Mouse (Mus musculus) C2C12 (cell line): ENCODE results near the gene Gbe1. TPM values are rescaled to one million over a fixed set of nuclear protein-coding genes. Genes with fewer than 3 reads are reported as not detected.

Experiments used
- H3K27me3 ChIP-seq: one replicate; pipeline ENCODE4 v1.6.1; 2011; ENCODE audit not compliant: control insufficient read depth, insufficient read depth, insufficient read length
- H3K36me3 ChIP-seq: one replicate; pipeline ENCODE4 v1.6.1; 2011; ENCODE audit not compliant: control insufficient read depth, insufficient read depth
- H3K4me3 ChIP-seq: one replicate; pipeline ENCODE4 v1.5.1; 2011; ENCODE audit warnings: mild to moderate bottlenecking, control low read depth; ENCODE audit not compliant: poor library complexity, insufficient read depth, severe bottlenecking
- H3K79me2 ChIP-seq: one replicate; pipeline ENCODE4 v1.6.1; 2011; ENCODE audit not compliant: control insufficient read depth, insufficient read depth
- H3K79me3 ChIP-seq: one replicate; pipeline ENCODE4 v1.6.1; 2011; ENCODE audit warnings: low read depth, control low read depth
- H3ac ChIP-seq: one replicate; pipeline ENCODE3; 2011; ENCODE audit warnings: low read depth; ENCODE audit not compliant: control insufficient read depth, insufficient read length
- CEBPB ChIP-seq: IDR thresholded peaks from one replicate; pipeline ENCODE4 v1.6.1; 2011; ENCODE audit warnings: low read depth, mild to moderate bottlenecking, control low read depth, moderate library complexity
- CTCF ChIP-seq: IDR thresholded peaks from one replicate; pipeline ENCODE4 v1.5.1; 2011; ENCODE audit not compliant: control insufficient read depth, insufficient read depth, insufficient read length
- FOSL1 ChIP-seq: IDR thresholded peaks from one replicate; pipeline ENCODE4 v1.8.0; 2011; ENCODE audit warnings: mild to moderate bottlenecking, low read length; ENCODE audit not compliant: poor library complexity, insufficient read depth, severe bottlenecking
- MAX ChIP-seq: IDR thresholded peaks from one replicate; pipeline ENCODE4 v1.6.1; 2011; ENCODE audit warnings: mild to moderate bottlenecking, control low read depth
- MYOD1 ChIP-seq: IDR thresholded peaks from one replicate; pipeline ENCODE4 v1.6.1; 2011; ENCODE audit warnings: low read depth; ENCODE audit not compliant: control insufficient read depth, insufficient read length
- MYOG ChIP-seq: IDR thresholded peaks from one replicate; pipeline ENCODE4 v1.6.1; 2011; ENCODE audit not compliant: control insufficient read depth, insufficient read length; ENCODE audit errors: extremely low read depth
- USF1 ChIP-seq: IDR thresholded peaks from one replicate; pipeline ENCODE4 v1.6.1; 2011; ENCODE audit warnings: low read depth, mild to moderate bottlenecking, control low read depth, moderate library complexity
- polyA plus RNA-seq: library from polyadenylated mRNA; unstranded; fragments of >200 nt; fragmentation: generic; extraction: Trizol; gene quantifications from one replicate; pipeline ENCODE4 v1.2.1, GENCODE M21; 2012; ENCODE audit warnings: missing spikeins

Gbe1 gene
- polyA plus RNA-seq, 1 experiment = 5.5 TPM

- Histone ChIP-seq H3K79me3 (no peaks in the 10 kb centered on the region), H3K27me3 (no peaks in the 10 kb centered on the region), H3K36me3 (no peaks in the 10 kb centered on the region), H3K4me3 (no peak overlapping the region), H3K79me2 (no peaks in the 10 kb centered on the region), H3ac (no peak overlapping the region)
- no peak for TF ChIP-seq MYOD1
- TF ChIP-seq CTCF = no peak
- TF ChIP-seq USF1 = no peak
- TF ChIP-seq FOSL1 = no peak
- no peak for TF ChIP-seq MAX
- no peak for TF ChIP-seq MYOG
- no peak for TF ChIP-seq CEBPB
Observed at GRCm38 (mm10) chr16:70449520-70449919, 135.8 kb downstream of the Gbe1 start.

GRCm38 (mm10) chr16:70475583-70475982 is 161.8 kb downstream of the Gbe1 start:
- H3ac ChIP-seq = no peak overlapping the region
- TF ChIP-seq MYOD1 = no peak
- no peak for TF ChIP-seq MYOG
- TF ChIP-seq CTCF = no peak
- no peak for TF ChIP-seq FOSL1
- no peak for TF ChIP-seq CEBPB
- TF ChIP-seq MAX = no peak
- TF ChIP-seq USF1 = no peak

GRCm38 (mm10) chr16:70476161-70476560 is 162.4 kb downstream of the Gbe1 start:
- Histone ChIP-seq H3K4me3 (no peak overlapping the region), H3K27me3 (no peaks in the 10 kb centered on the region), H3K79me2 (no peaks in the 10 kb centered on the region), H3K79me3 (no peaks in the 10 kb centered on the region), H3K36me3 (no peaks in the 10 kb centered on the region), H3ac (no peak overlapping the region)
- TF ChIP-seq MAX (no peak), USF1 (no peak), CTCF (no peak)

More at GRCm38 (mm10) chr16:70475583-70475982, 161.8 kb downstream of the Gbe1 start:
- Histone ChIP-seq H3K27me3 (no peaks in the 10 kb centered on the region), H3K79me3 (no peaks in the 10 kb centered on the region), H3K4me3 (no peak overlapping the region), H3K36me3 (no peaks in the 10 kb centered on the region), H3K79me2 (no peaks in the 10 kb centered on the region)

GRCm38 (mm10) chr16:70480494-70480893 is 166.7 kb downstream of the Gbe1 start:
- Histone ChIP-seq H3K79me3 (no peaks in the 10 kb centered on the region), H3K79me2 (no peaks in the 10 kb centered on the region), H3K4me3 (no peak overlapping the region), H3ac (no peak overlapping the region), H3K27me3 (no peaks in the 10 kb centered on the region), H3K36me3 (no peaks in the 10 kb centered on the region)
- TF ChIP-seq MYOD1 (no peak), FOSL1 (no peak), USF1 (no peak), CTCF (no peak), MYOG (no peak), MAX (no peak), CEBPB (no peak)

- H3ac ChIP-seq = no peak overlapping the region
- TF ChIP-seq CEBPB (no peak), CTCF (no peak)
- no peaks in the 10 kb centered on the region for H3K79me2 ChIP-seq
- H3K4me3 ChIP-seq = no peak overlapping the region
- no peaks in the 10 kb centered on the region for H3K36me3 ChIP-seq
- no peaks in the 10 kb centered on the region for H3K79me3 ChIP-seq
- H3K27me3 ChIP-seq = no peaks in the 10 kb centered on the region
Observed at GRCm38 (mm10) chr16:70506457-70506856, 192.7 kb downstream of the Gbe1 start.

GRCm38 (mm10) chr16:70510938-70511337 is 197.2 kb downstream of the Gbe1 start:
- Histone ChIP-seq H3K27me3 (no peaks in the 10 kb centered on the region), H3K4me3 (no peak overlapping the region), H3K36me3 (no peaks in the 10 kb centered on the region), H3ac (no peak overlapping the region), H3K79me3 (no peaks in the 10 kb centered on the region), H3K79me2 (no peaks in the 10 kb centered on the region)
- no peak for TF ChIP-seq MAX
- TF ChIP-seq CTCF = no peak
- no peak for TF ChIP-seq USF1
- no peak for TF ChIP-seq MYOD1
- no peak for TF ChIP-seq MYOG
- TF ChIP-seq CEBPB = no peak
- TF ChIP-seq FOSL1 = no peak

GRCm38 (mm10) chr16:70522861-70523260 is 209.1 kb downstream of the Gbe1 start:
- no peaks in the 10 kb centered on the region for H3K79me2 ChIP-seq
- TF ChIP-seq MYOG (no peak), USF1 (no peak), CEBPB (no peak), FOSL1 (no peak), CTCF (no peak), MAX (no peak), MYOD1 (no peak)

More at GRCm38 (mm10) chr16:70522861-70523260, 209.1 kb downstream of the Gbe1 start:
- Histone ChIP-seq H3K79me3 (no peaks in the 10 kb centered on the region), H3K4me3 (no peak overlapping the region), H3K36me3 (no peaks in the 10 kb centered on the region), H3K27me3 (no peaks in the 10 kb centered on the region), H3ac (no peak overlapping the region)
